Comparison of ENCODE assay signal across 20 mouse cellular contexts in genomic region chr10:70328139-70328538, GRCm38 (mm10).
DNase-seq lines count a peak whose midpoint lies in the region; ATAC-seq and TF ChIP-seq lines count a peak whose summit lies in the region.
"Had no signal": no experiment of that assay in that cellular context is flagged by ENCODE, and none has a peak within 500 bp of the region (broad histone marks: within the 10 kb centered on the region; RNA-seq: fewer than 3 reads in every experiment).

No protein-coding gene starts in this region.

- no peak overlapping the region for H3K4me2 ChIP-seq in forebrain, postnatal 0 days (ENCODE audit: low read depth)
- H3K4me2 ChIP-seq in forebrain, embryonic 13.5 days: no peak overlapping the region
- H3K4me2 ChIP-seq in hindbrain, postnatal 0 days (ENCODE audit: low read depth, low read length): no peak overlapping the region
- H3K4me2 ChIP-seq: embryonic facial prominence, embryonic 15.5 days; forebrain, embryonic 15.5 days; heart, embryonic 13.5 days; limb, embryonic 13.5 days had no signal

- no peak overlapping the region for H3K4me3 ChIP-seq in forebrain, postnatal 0 days (ENCODE audit: low read depth, low read length)
- H3K4me3 ChIP-seq in forebrain, embryonic 13.5 days: no peak overlapping the region
- no peak overlapping the region for H3K4me3 ChIP-seq in hindbrain, postnatal 0 days (ENCODE audit: low read length)
- H3K4me3 ChIP-seq: embryonic facial prominence, embryonic 15.5 days; forebrain, embryonic 15.5 days; gastrocnemius, adult 2 months; heart, embryonic 13.5 days; limb, embryonic 13.5 days had no signal

- H3K9ac ChIP-seq in forebrain, postnatal 0 days: no peak overlapping the region
- no peak overlapping the region for H3K9ac ChIP-seq in forebrain, embryonic 13.5 days
- H3K9ac ChIP-seq in hindbrain, postnatal 0 days (replicated peaks; ENCODE audit: low read length): no peak overlapping the region
- H3K9ac ChIP-seq: embryonic facial prominence, embryonic 15.5 days; forebrain, embryonic 15.5 days; heart, embryonic 13.5 days; limb, embryonic 13.5 days; liver, embryonic 14.5 days had no signal

- no peaks in the 10 kb centered on the region for H3K36me3 ChIP-seq in forebrain, postnatal 0 days (ENCODE audit: insufficient read depth)
- H3K36me3 ChIP-seq in forebrain, embryonic 13.5 days (ENCODE audit: poor library complexity, severe bottlenecking): no peaks in the 10 kb centered on the region
- no peaks in the 10 kb centered on the region for H3K36me3 ChIP-seq in hindbrain, postnatal 0 days (ENCODE audit: insufficient read depth, low read length)
- H3K36me3 ChIP-seq: embryonic facial prominence, embryonic 15.5 days; forebrain, embryonic 15.5 days; heart, embryonic 13.5 days; limb, embryonic 13.5 days had no signal

- H3K4me1 ChIP-seq in forebrain, postnatal 0 days (ENCODE audit: insufficient read depth): no peaks in the 10 kb centered on the region
- no peaks in the 10 kb centered on the region for H3K4me1 ChIP-seq in forebrain, embryonic 13.5 days
- H3K4me1 ChIP-seq in hindbrain, postnatal 0 days (ENCODE audit: insufficient read depth, low read length): no peaks in the 10 kb centered on the region
- H3K4me1 ChIP-seq: embryonic facial prominence, embryonic 15.5 days; forebrain, embryonic 15.5 days; heart, embryonic 13.5 days; limb, embryonic 13.5 days had no signal

- H3K27me3 ChIP-seq in forebrain, postnatal 0 days (ENCODE audit: insufficient read depth, low read length): no peaks in the 10 kb centered on the region
- no peaks in the 10 kb centered on the region for H3K27me3 ChIP-seq in forebrain, embryonic 13.5 days
- H3K27me3 ChIP-seq in hindbrain, postnatal 0 days (ENCODE audit: insufficient read depth, low read length): no peaks in the 10 kb centered on the region
- H3K27me3 ChIP-seq: embryonic facial prominence, embryonic 15.5 days; forebrain, embryonic 15.5 days; heart, embryonic 13.5 days; limb, embryonic 13.5 days had no signal

- no peak overlapping the region for H3K27ac ChIP-seq in forebrain, postnatal 0 days (ENCODE audit: low read depth, low read length)
- H3K27ac ChIP-seq in forebrain, embryonic 13.5 days: no peak overlapping the region
- no peak overlapping the region for H3K27ac ChIP-seq in hindbrain, postnatal 0 days
- H3K27ac ChIP-seq: embryonic facial prominence, embryonic 15.5 days; forebrain, embryonic 15.5 days; gastrocnemius, adult 2 months; heart, embryonic 13.5 days; kidney, postnatal 0 days; limb, embryonic 13.5 days; liver, embryonic 14.5 days had no signal

- TF ChIP-seq POLR2A in brain, embryonic 14.5 days (IDR thresholded peaks at IDR 0.05; ENCODE audit: borderline replicate concordance, extremely low read depth, insufficient read depth, insufficient read length, poor library complexity, severe bottlenecking): no peak

- TF ChIP-seq CTCF in forebrain, postnatal 0 days (IDR thresholded peaks at IDR 0.05; ENCODE audit: low read depth): no peak
- no peak for TF ChIP-seq CTCF in brain, embryonic 14.5 days (IDR thresholded peaks at IDR 0.05; ENCODE audit: borderline replicate concordance, extremely low read depth, insufficient read depth, insufficient read length)
- no peak for TF ChIP-seq CTCF in hindbrain, postnatal 0 days (IDR thresholded peaks at IDR 0.05; ENCODE audit: low read depth)

- H3K9me3 ChIP-seq in forebrain, postnatal 0 days (ENCODE audit: low read length): no peaks in the 10 kb centered on the region
- H3K9me3 ChIP-seq in forebrain, embryonic 13.5 days (replicated peaks): no peaks in the 10 kb centered on the region
- no peaks in the 10 kb centered on the region for H3K9me3 ChIP-seq in hindbrain, postnatal 0 days (ENCODE audit: low read length)
- H3K9me3 ChIP-seq: embryonic facial prominence, embryonic 15.5 days; forebrain, embryonic 15.5 days; heart, embryonic 13.5 days; limb, embryonic 13.5 days had no signal

- peak; percentile 69; the same call in 1 of the 2 replicates for ATAC-seq in forebrain, postnatal 0 days
- no peak for ATAC-seq in forebrain, embryonic 13.5 days
- peak; percentile 67 for ATAC-seq in hindbrain, postnatal 0 days
- no peak for ATAC-seq in CD4-positive, CD25-positive, alpha-beta regulatory T cell, adult 4 months
- ATAC-seq: forebrain, embryonic 15.5 days; intestine, embryonic 16.5 days had no signal

- WGBS in forebrain, postnatal 0 days: 60% methylated on average over 9 of the region's 9 CpGs
- 69% methylated on average over 9 of the region's 9 CpGs for WGBS in forebrain, embryonic 13.5 days
- 52% methylated on average over 9 of the region's 9 CpGs for WGBS in hindbrain, postnatal 0 days

- DNase-seq in forebrain, postnatal 0 days: peak; percentile 21
- peak; percentile 11 for DNase-seq in MN1 (ENCODE audit: low spot score)
- peak; percentile 78 for DNase-seq in brain, embryonic 14.5 days (ENCODE audit: low read depth)
- peak; percentile 67 for DNase-seq in hindbrain, postnatal 0 days (ENCODE audit: low spot score)
- no peak for DNase-seq in thymus, postnatal 25 days
- DNase-seq: cerebellum, adult 11 months; gastrocnemius, adult 2 months; heart, adult 11 months; heart, postnatal 36 days; layer of hippocampus, adult 9-11 months; thymus, postnatal 4 days had no signal

Comparison
In these comparisons a context has a peak if more than half of its experiments do, and no peak if none do; other contexts are left out.
1. ATAC-seq: peak in forebrain, postnatal 0 days (single experiment) and hindbrain, postnatal 0 days (single experiment); none in forebrain, embryonic 13.5 days (single experiment) and CD4-positive, CD25-positive, alpha-beta regulatory T cell, adult 4 months (single experiment).